Mouse (Mus musculus): ENCODE data around the gene Igsf8. TPM values are rescaled to one million over a fixed set of nuclear protein-coding genes. Genes with fewer than 3 reads are reported as not detected.
"Not testable (repeated sequence)": the region's sequence is repeated elsewhere in the genome, so short reads cannot be mapped to it uniquely, and the experiment has no call there.

The Igsf8 gene
- polyA plus RNA-seq, 1 experiment, result 159 TPM

GRCm38 (mm10) chr1:172242401-172242800, 19.0 kb upstream of the Igsf8 start:
- TF ChIP-seq POLR2A (IDR thresholded peaks at IDR 0.05; ENCODE audit: control insufficient read depth, extremely low read depth, insufficient read depth, low read length, poor library complexity) (no peak), CTCF (IDR thresholded peaks at IDR 0.05; ENCODE audit: borderline replicate concordance, control insufficient read depth, extremely low read depth, insufficient read depth, low read length, poor library complexity) (no peak)
- H3K4me1 ChIP-seq (replicated peaks; ENCODE audit: control insufficient read depth, insufficient read depth, low read length), result no peaks in the 10 kb centered on the region
- H3K27ac ChIP-seq (ENCODE audit: control insufficient read depth, insufficient read depth, low read length), result no peak overlapping the region
- WGBS, result 92% methylated on average over 2 of the region's 2 CpGs
- H3K4me3 ChIP-seq (ENCODE audit: control insufficient read depth, insufficient read depth, low read length), result no peak overlapping the region
- DNase-seq, result no peak
- H3K36me3 ChIP-seq (ENCODE audit: control insufficient read depth, insufficient read depth, low read length), result no peaks in the 10 kb centered on the region
- H3K27me3 ChIP-seq (ENCODE audit: control insufficient read depth, insufficient read depth, low read length), result no peaks in the 10 kb centered on the region

GRCm38 (mm10) chr1:172243547-172244205, 17.8 kb upstream of the Igsf8 start:
- no peaks in the 10 kb centered on the region for H3K27me3 ChIP-seq (ENCODE audit: control insufficient read depth, insufficient read depth, low read length)
- no peaks in the 10 kb centered on the region for H3K36me3 ChIP-seq (ENCODE audit: control insufficient read depth, insufficient read depth, low read length)
- no peak for TF ChIP-seq CTCF (IDR thresholded peaks at IDR 0.05; ENCODE audit: borderline replicate concordance, control insufficient read depth, extremely low read depth, insufficient read depth, low read length, poor library complexity)
- TF ChIP-seq POLR2A (IDR thresholded peaks at IDR 0.05; ENCODE audit: control insufficient read depth, extremely low read depth, insufficient read depth, low read length, poor library complexity), result no peak
- no peaks in the 10 kb centered on the region for H3K4me1 ChIP-seq (replicated peaks; ENCODE audit: control insufficient read depth, insufficient read depth, low read length)
- no peak overlapping the region for H3K4me3 ChIP-seq (ENCODE audit: control insufficient read depth, insufficient read depth, low read length)
- no peak overlapping the region for H3K27ac ChIP-seq (ENCODE audit: control insufficient read depth, insufficient read depth, low read length)
- WGBS, result 72% methylated on average over 16 of the region's 16 CpGs
- DNase-seq, result no peak

- not testable (repeated sequence) for H3K36me3 ChIP-seq (ENCODE audit: control insufficient read depth, insufficient read depth, low read length); H3K27ac ChIP-seq (ENCODE audit: control insufficient read depth, insufficient read depth, low read length); H3K4me1 ChIP-seq (replicated peaks; ENCODE audit: control insufficient read depth, insufficient read depth, low read length); H3K4me3 ChIP-seq (ENCODE audit: control insufficient read depth, insufficient read depth, low read length); DNase-seq; H3K27me3 ChIP-seq (ENCODE audit: control insufficient read depth, insufficient read depth, low read length)
- 41% methylated on average over 23 of the region's 23 CpGs for WGBS
Measured at GRCm38 (mm10) chr1:172244645-172245044, 16.8 kb upstream of the Igsf8 start.

- no peaks in the 10 kb centered on the region for H3K27me3 ChIP-seq (ENCODE audit: control insufficient read depth, insufficient read depth, low read length)
- H3K36me3 ChIP-seq (ENCODE audit: control insufficient read depth, insufficient read depth, low read length), result no peaks in the 10 kb centered on the region
- no peaks in the 10 kb centered on the region for H3K4me1 ChIP-seq (replicated peaks; ENCODE audit: control insufficient read depth, insufficient read depth, low read length)
- H3K4me3 ChIP-seq (ENCODE audit: control insufficient read depth, insufficient read depth, low read length), result no peak overlapping the region
- no peak overlapping the region for H3K27ac ChIP-seq (ENCODE audit: control insufficient read depth, insufficient read depth, low read length)
- 80% methylated on average over 4 of the region's 4 CpGs for WGBS
- DNase-seq, result no peak
- TF ChIP-seq POLR2A (IDR thresholded peaks at IDR 0.05; ENCODE audit: control insufficient read depth, extremely low read depth, insufficient read depth, low read length, poor library complexity) (no peak), CTCF (IDR thresholded peaks at IDR 0.05; ENCODE audit: borderline replicate concordance, control insufficient read depth, extremely low read depth, insufficient read depth, low read length, poor library complexity) (no peak)
Measured at GRCm38 (mm10) chr1:172247216-172247615, 14.2 kb upstream of the Igsf8 start.

- peak; percentile 59 for DNase-seq
Measured at GRCm38 (mm10) chr1:172247679-172248078, 13.8 kb upstream of the Igsf8 start.

GRCm38 (mm10) chr1:172258314-172258713, 3.1 kb upstream of the Igsf8 start, which contains the start of gene Atp1a4:
Gene Atp1a4, minus strand, starts transcription at chr1:172258414.
- no peaks in the 10 kb centered on the region for H3K36me3 ChIP-seq (ENCODE audit: control insufficient read depth, insufficient read depth, low read length)
- WGBS, result 96% methylated on average over 6 of the region's 6 CpGs
- no peak for TF ChIP-seq POLR2A (IDR thresholded peaks at IDR 0.05; ENCODE audit: control insufficient read depth, extremely low read depth, insufficient read depth, low read length, poor library complexity)
- no peak for TF ChIP-seq CTCF (IDR thresholded peaks at IDR 0.05; ENCODE audit: borderline replicate concordance, control insufficient read depth, extremely low read depth, insufficient read depth, low read length, poor library complexity)
- DNase-seq, result no peak
- no peaks in the 10 kb centered on the region for H3K27me3 ChIP-seq (ENCODE audit: control insufficient read depth, insufficient read depth, low read length)
- no peak within 1 kb of the TSS for H3K4me3 ChIP-seq (ENCODE audit: control insufficient read depth, insufficient read depth, low read length)
- no peak within 1 kb of the TSS for H3K27ac ChIP-seq (ENCODE audit: control insufficient read depth, insufficient read depth, low read length)
- H3K4me1 ChIP-seq (replicated peaks; ENCODE audit: control insufficient read depth, insufficient read depth, low read length), result no peaks in the 10 kb centered on the region

More at GRCm38 (mm10) chr1:172247679-172248078, 13.8 kb upstream of the Igsf8 start:
- Histone ChIP-seq H3K27ac (ENCODE audit: control insufficient read depth, insufficient read depth, low read length) (no peak overlapping the region), H3K36me3 (ENCODE audit: control insufficient read depth, insufficient read depth, low read length) (no peaks in the 10 kb centered on the region), H3K4me3 (ENCODE audit: control insufficient read depth, insufficient read depth, low read length) (no peak overlapping the region), H3K27me3 (ENCODE audit: control insufficient read depth, insufficient read depth, low read length) (no peaks in the 10 kb centered on the region), H3K4me1 (replicated peaks; ENCODE audit: control insufficient read depth, insufficient read depth, low read length) (no peaks in the 10 kb centered on the region)
- WGBS, result 21% methylated on average over 2 of the region's 2 CpGs
- TF ChIP-seq POLR2A (IDR thresholded peaks at IDR 0.05; ENCODE audit: control insufficient read depth, extremely low read depth, insufficient read depth, low read length, poor library complexity) (no peak), CTCF (IDR thresholded peaks at IDR 0.05; ENCODE audit: borderline replicate concordance, control insufficient read depth, extremely low read depth, insufficient read depth, low read length, poor library complexity) (peak; percentile 61; the same call in 1 of the 2 replicates)

- no peaks in the 10 kb centered on the region for H3K27me3 ChIP-seq (ENCODE audit: control insufficient read depth, insufficient read depth, low read length)
- DNase-seq, result no peak
- H3K27ac ChIP-seq (ENCODE audit: control insufficient read depth, insufficient read depth, low read length), result no peak overlapping the region
- peaks cover under 1% of the 10 kb centered on the region; the same call in 1 of the 2 replicates for H3K4me1 ChIP-seq (replicated peaks; ENCODE audit: control insufficient read depth, insufficient read depth, low read length)
- no peak for TF ChIP-seq CTCF (IDR thresholded peaks at IDR 0.05; ENCODE audit: borderline replicate concordance, control insufficient read depth, extremely low read depth, insufficient read depth, low read length, poor library complexity)
- no peak for TF ChIP-seq POLR2A (IDR thresholded peaks at IDR 0.05; ENCODE audit: control insufficient read depth, extremely low read depth, insufficient read depth, low read length, poor library complexity)
- H3K36me3 ChIP-seq (ENCODE audit: control insufficient read depth, insufficient read depth, low read length), result no peaks in the 10 kb centered on the region
- H3K4me3 ChIP-seq (ENCODE audit: control insufficient read depth, insufficient read depth, low read length), result no peak overlapping the region
- 97% methylated on average over 3 of the region's 3 CpGs for WGBS
Measured at GRCm38 (mm10) chr1:172271208-172271607, 9.8 kb downstream of the Igsf8 start.
